Mouse (Mus musculus): ENCODE results near the gene Sin3a. TPM values are rescaled to one million over a fixed set of nuclear protein-coding genes. Genes with fewer than 3 reads are reported as not detected.

Sin3a gene
- polyA plus RNA-seq, 1 experiment from 2014 or later: 28.2 TPM

GRCm38 (mm10) chr9:57146451-57147066 lies 74.7 kb downstream of the Sin3a start:
- Histone ChIP-seq H3K36me3 (ENCODE audit: control insufficient read depth, insufficient read depth) (no peaks in the 10 kb centered on the region), H3K9ac (replicated peaks; ENCODE audit: low read depth, low read length) (no peak overlapping the region), H3K4me1 (replicated peaks; ENCODE audit: control insufficient read depth, insufficient read depth, low read length) (peaks cover 16% of the 10 kb centered on the region), H3K27ac (ENCODE audit: low read length) (no peak overlapping the region), H3K27me3 (replicated peaks; ENCODE audit: control insufficient read depth, insufficient read depth, low read length) (no peaks in the 10 kb centered on the region), H3K4me3 (replicated peaks; ENCODE audit: low read length) (no peak overlapping the region), H3K9me3 (ENCODE audit: control insufficient read depth, low read length) (no peaks in the 10 kb centered on the region), H3K4me2 (ENCODE audit: low read length) (no peak overlapping the region)
- no peak for ATAC-seq
- 87% methylated on average over 17 of the region's 17 CpGs for WGBS

GRCm38 (mm10) chr9:57147205-57148143 lies 75.6 kb downstream of the Sin3a start:
- no peaks in the 10 kb centered on the region for H3K9me3 ChIP-seq (ENCODE audit: control insufficient read depth, low read length)
- H3K27ac ChIP-seq (ENCODE audit: low read length): peak overlapping the region; percentile 65
- H3K27me3 ChIP-seq (replicated peaks; ENCODE audit: control insufficient read depth, insufficient read depth, low read length): no peaks in the 10 kb centered on the region
- peak; percentile 60 for ATAC-seq
- peak overlapping the region; percentile 74 for H3K9ac ChIP-seq (replicated peaks; ENCODE audit: low read depth, low read length)
- H3K4me3 ChIP-seq (replicated peaks; ENCODE audit: low read length): peak overlapping the region; percentile 54
- 8% methylated on average over 19 of the region's 19 CpGs for WGBS
- H3K36me3 ChIP-seq (ENCODE audit: control insufficient read depth, insufficient read depth): no peaks in the 10 kb centered on the region
- peak overlapping the region; percentile 83 for H3K4me2 ChIP-seq (ENCODE audit: low read length)
- peaks cover 16% of the 10 kb centered on the region for H3K4me1 ChIP-seq (replicated peaks; ENCODE audit: control insufficient read depth, insufficient read depth, low read length)

GRCm38 (mm10) chr9:57148144-57148878 lies 76.5 kb downstream of the Sin3a start, which contains the start of gene Neil1:
Gene Neil1 (minus strand): TSS chr9:57148305.
- Histone ChIP-seq H3K9ac (replicated peaks; ENCODE audit: low read depth, low read length) (peak within 1 kb of the TSS; percentile 74), H3K4me3 (replicated peaks; ENCODE audit: low read length) (peak within 1 kb of the TSS; percentile 54), H3K4me1 (replicated peaks; ENCODE audit: control insufficient read depth, insufficient read depth, low read length) (peaks cover 16% of the 10 kb centered on the region), H3K27me3 (replicated peaks; ENCODE audit: control insufficient read depth, insufficient read depth, low read length) (no peaks in the 10 kb centered on the region), H3K4me2 (ENCODE audit: low read length) (peak within 1 kb of the TSS; percentile 83), H3K36me3 (ENCODE audit: control insufficient read depth, insufficient read depth) (no peaks in the 10 kb centered on the region), H3K27ac (ENCODE audit: low read length) (peak within 1 kb of the TSS; percentile 65), H3K9me3 (ENCODE audit: control insufficient read depth, low read length) (no peaks in the 10 kb centered on the region)
- ATAC-seq: peak; percentile 97
- WGBS: under 1% methylated on average over 27 of the region's 27 CpGs

GRCm38 (mm10) chr9:57149021-57149420 lies 77.2 kb downstream of the Sin3a start:
- peak overlapping the region; percentile 54 for H3K4me3 ChIP-seq (replicated peaks; ENCODE audit: low read length)
- no peaks in the 10 kb centered on the region for H3K9me3 ChIP-seq (ENCODE audit: control insufficient read depth, low read length)
- H3K4me1 ChIP-seq (replicated peaks; ENCODE audit: control insufficient read depth, insufficient read depth, low read length): peaks cover 16% of the 10 kb centered on the region
- no peak for ATAC-seq
- H3K27me3 ChIP-seq (replicated peaks; ENCODE audit: control insufficient read depth, insufficient read depth, low read length): no peaks in the 10 kb centered on the region
- peak overlapping the region; percentile 83 for H3K4me2 ChIP-seq (ENCODE audit: low read length)
- no peak overlapping the region; the same call in 1 of the 2 replicates for H3K9ac ChIP-seq (replicated peaks; ENCODE audit: low read depth, low read length)
- peak overlapping the region; percentile 65; the same call in 1 of the 2 replicates for H3K27ac ChIP-seq (ENCODE audit: low read length)
- no peaks in the 10 kb centered on the region for H3K36me3 ChIP-seq (ENCODE audit: control insufficient read depth, insufficient read depth)
- 63% methylated on average over 6 of the region's 6 CpGs for WGBS

GRCm38 (mm10) chr9:57150192-57150591 lies 78.4 kb downstream of the Sin3a start:
- no peak overlapping the region for H3K4me3 ChIP-seq (replicated peaks; ENCODE audit: low read length)
- H3K27me3 ChIP-seq (replicated peaks; ENCODE audit: control insufficient read depth, insufficient read depth, low read length): no peaks in the 10 kb centered on the region
- no peak overlapping the region for H3K4me2 ChIP-seq (ENCODE audit: low read length)
- ATAC-seq: no peak
- H3K9ac ChIP-seq (replicated peaks; ENCODE audit: low read depth, low read length): no peak overlapping the region
- no peaks in the 10 kb centered on the region for H3K36me3 ChIP-seq (ENCODE audit: control insufficient read depth, insufficient read depth)
- no peaks in the 10 kb centered on the region for H3K9me3 ChIP-seq (ENCODE audit: control insufficient read depth, low read length)
- WGBS: 94% methylated on average over 5 of the region's 5 CpGs
- no peak overlapping the region for H3K27ac ChIP-seq (ENCODE audit: low read length)
- peaks cover 16% of the 10 kb centered on the region for H3K4me1 ChIP-seq (replicated peaks; ENCODE audit: control insufficient read depth, insufficient read depth, low read length)

- H3K36me3 ChIP-seq (ENCODE audit: control insufficient read depth, insufficient read depth): no peaks in the 10 kb centered on the region
- no peak overlapping the region for H3K4me3 ChIP-seq (replicated peaks; ENCODE audit: low read length)
- H3K9ac ChIP-seq (replicated peaks; ENCODE audit: low read depth, low read length): no peak overlapping the region
- no peaks in the 10 kb centered on the region for H3K9me3 ChIP-seq (ENCODE audit: control insufficient read depth, low read length)
- no peaks in the 10 kb centered on the region for H3K27me3 ChIP-seq (replicated peaks; ENCODE audit: control insufficient read depth, insufficient read depth, low read length)
- H3K27ac ChIP-seq (ENCODE audit: low read length): no peak overlapping the region
- no peak for ATAC-seq
- 38% methylated on average over 6 of the region's 6 CpGs for WGBS
- H3K4me2 ChIP-seq (ENCODE audit: low read length): no peak overlapping the region
- peaks cover 24% of the 10 kb centered on the region for H3K4me1 ChIP-seq (replicated peaks; ENCODE audit: control insufficient read depth, insufficient read depth, low read length)
Observed at GRCm38 (mm10) chr9:57152331-57152730, 80.5 kb downstream of the Sin3a start.

- Histone ChIP-seq H3K4me3 (replicated peaks; ENCODE audit: low read length) (no peak overlapping the region), H3K36me3 (ENCODE audit: control insufficient read depth, insufficient read depth) (no peaks in the 10 kb centered on the region), H3K27ac (ENCODE audit: low read length) (no peak overlapping the region), H3K9me3 (ENCODE audit: control insufficient read depth, low read length) (no peaks in the 10 kb centered on the region), H3K4me2 (ENCODE audit: low read length) (no peak overlapping the region), H3K27me3 (replicated peaks; ENCODE audit: control insufficient read depth, insufficient read depth, low read length) (0 out of 2 replicates have a peak, but pooled peaks cover 4% of the 10 kb centered on the region), H3K9ac (replicated peaks; ENCODE audit: low read depth, low read length) (no peak overlapping the region), H3K4me1 (replicated peaks; ENCODE audit: control insufficient read depth, insufficient read depth, low read length) (peaks cover 22% of the 10 kb centered on the region)
- no peak for ATAC-seq
- 92% methylated on average over 7 of the region's 7 CpGs for WGBS
Observed at GRCm38 (mm10) chr9:57156383-57156782, 84.5 kb downstream of the Sin3a start.

GRCm38 (mm10) chr9:57156823-57157222 lies 85.0 kb downstream of the Sin3a start:
- Histone ChIP-seq H3K4me3 (replicated peaks; ENCODE audit: low read length) (no peak overlapping the region), H3K9me3 (ENCODE audit: control insufficient read depth, low read length) (no peaks in the 10 kb centered on the region), H3K4me2 (ENCODE audit: low read length) (peak overlapping the region; percentile 83; the same call in 1 of the 2 replicates), H3K9ac (replicated peaks; ENCODE audit: low read depth, low read length) (peak overlapping the region; percentile 85; the same call in 1 of the 2 replicates), H3K27ac (ENCODE audit: low read length) (no peak overlapping the region), H3K36me3 (ENCODE audit: control insufficient read depth, insufficient read depth) (no peaks in the 10 kb centered on the region), H3K27me3 (replicated peaks; ENCODE audit: control insufficient read depth, insufficient read depth, low read length) (0 out of 2 replicates have a peak, but pooled peaks cover 4% of the 10 kb centered on the region), H3K4me1 (replicated peaks; ENCODE audit: control insufficient read depth, insufficient read depth, low read length) (peaks cover 22% of the 10 kb centered on the region)
- no peak for ATAC-seq
- 89% methylated on average over 8 of the region's 8 CpGs for WGBS

Measured in forebrain, embryonic 16.5 days (tissue).